Mouse (Mus musculus): Measurements from ENCODE around the gene Bmp7. TPM values are rescaled to one million over a fixed set of nuclear protein-coding genes. Genes with fewer than 3 reads are reported as not detected.
A peak's percentile ranks its signal among the peaks of the same experiment; 100 is the strongest.

Bmp7 gene
- polyA plus RNA-seq, 1 experiment from 2014 or later: 31.4 TPM

GRCm38 (mm10) chr2:172971865-172972264 is 31.7 kb upstream of the Bmp7 start:
- Histone ChIP-seq H3K9ac (replicated peaks) (no peak overlapping the region), H3K27me3 (no peaks in the 10 kb centered on the region), H3K4me3 (replicated peaks) (no peak overlapping the region), H3K4me1 (replicated peaks) (peaks cover 15% of the 10 kb centered on the region), H3K4me2 (no peak overlapping the region), H3K9me3 (no peaks in the 10 kb centered on the region), H3K36me3 (no peaks in the 10 kb centered on the region), H3K27ac (no peak overlapping the region)
- ATAC-seq (ENCODE audit: insufficient number of reproducible peaks, insufficient read depth, low FRiP score, low TSS enrichment, low read depth): no peak
- 83% methylated on average over 2 of the region's 2 CpGs for WGBS

GRCm38 (mm10) chr2:172966480-172966879 is 26.4 kb upstream of the Bmp7 start:
- Histone ChIP-seq H3K4me2 (no peak overlapping the region), H3K27ac (no peak overlapping the region), H3K9ac (replicated peaks) (no peak overlapping the region), H3K36me3 (no peaks in the 10 kb centered on the region), H3K9me3 (no peaks in the 10 kb centered on the region), H3K27me3 (no peaks in the 10 kb centered on the region), H3K4me3 (replicated peaks) (no peak overlapping the region), H3K4me1 (replicated peaks) (peaks cover 5% of the 10 kb centered on the region; the same call in 1 of the 2 replicates)
- WGBS: 73% methylated on average over 5 of the region's 5 CpGs
- no peak for ATAC-seq (ENCODE audit: insufficient number of reproducible peaks, insufficient read depth, low FRiP score, low TSS enrichment, low read depth)

GRCm38 (mm10) chr2:172965249-172965648 is 25.1 kb upstream of the Bmp7 start:
- ATAC-seq (ENCODE audit: insufficient number of reproducible peaks, insufficient read depth, low FRiP score, low TSS enrichment, low read depth): no peak
- no peak overlapping the region for H3K4me2 ChIP-seq
- H3K27ac ChIP-seq: no peak overlapping the region
- H3K36me3 ChIP-seq: no peaks in the 10 kb centered on the region
- no peaks in the 10 kb centered on the region for H3K27me3 ChIP-seq
- H3K4me3 ChIP-seq (replicated peaks): no peak overlapping the region
- H3K9ac ChIP-seq (replicated peaks): no peak overlapping the region
- 41% methylated on average over 11 of the region's 11 CpGs for WGBS
- peaks cover 4% of the 10 kb centered on the region; the same call in 1 of the 2 replicates for H3K9me3 ChIP-seq
- H3K4me1 ChIP-seq (replicated peaks): peaks cover 5% of the 10 kb centered on the region; the same call in 1 of the 2 replicates

- Histone ChIP-seq H3K27ac (no peak overlapping the region), H3K4me1 (replicated peaks) (peaks cover 14% of the 10 kb centered on the region), H3K9me3 (peaks cover 21% of the 10 kb centered on the region), H3K36me3 (no peaks in the 10 kb centered on the region), H3K27me3 (no peaks in the 10 kb centered on the region), H3K4me2 (no peak overlapping the region), H3K9ac (replicated peaks) (no peak overlapping the region), H3K4me3 (replicated peaks) (no peak overlapping the region)
- 82% methylated on average over 6 of the region's 6 CpGs for WGBS
- ATAC-seq (ENCODE audit: insufficient number of reproducible peaks, insufficient read depth, low FRiP score, low TSS enrichment, low read depth): no peak
Measured at GRCm38 (mm10) chr2:172961211-172961610, 21.1 kb upstream of the Bmp7 start.

- H3K9me3 ChIP-seq: peaks cover 28% of the 10 kb centered on the region
- no peak overlapping the region for H3K9ac ChIP-seq (replicated peaks)
- H3K4me1 ChIP-seq (replicated peaks): peaks cover 13% of the 10 kb centered on the region
- H3K27ac ChIP-seq: no peak overlapping the region
- no peaks in the 10 kb centered on the region for H3K27me3 ChIP-seq
- H3K4me3 ChIP-seq (replicated peaks): no peak overlapping the region
- H3K36me3 ChIP-seq: no peaks in the 10 kb centered on the region
- 86% methylated on average over 3 of the region's 3 CpGs for WGBS
- no peak overlapping the region for H3K4me2 ChIP-seq
- no peak for ATAC-seq (ENCODE audit: insufficient number of reproducible peaks, insufficient read depth, low FRiP score, low TSS enrichment, low read depth)
Measured at GRCm38 (mm10) chr2:172960350-172960749, 20.2 kb upstream of the Bmp7 start.

DNA sequence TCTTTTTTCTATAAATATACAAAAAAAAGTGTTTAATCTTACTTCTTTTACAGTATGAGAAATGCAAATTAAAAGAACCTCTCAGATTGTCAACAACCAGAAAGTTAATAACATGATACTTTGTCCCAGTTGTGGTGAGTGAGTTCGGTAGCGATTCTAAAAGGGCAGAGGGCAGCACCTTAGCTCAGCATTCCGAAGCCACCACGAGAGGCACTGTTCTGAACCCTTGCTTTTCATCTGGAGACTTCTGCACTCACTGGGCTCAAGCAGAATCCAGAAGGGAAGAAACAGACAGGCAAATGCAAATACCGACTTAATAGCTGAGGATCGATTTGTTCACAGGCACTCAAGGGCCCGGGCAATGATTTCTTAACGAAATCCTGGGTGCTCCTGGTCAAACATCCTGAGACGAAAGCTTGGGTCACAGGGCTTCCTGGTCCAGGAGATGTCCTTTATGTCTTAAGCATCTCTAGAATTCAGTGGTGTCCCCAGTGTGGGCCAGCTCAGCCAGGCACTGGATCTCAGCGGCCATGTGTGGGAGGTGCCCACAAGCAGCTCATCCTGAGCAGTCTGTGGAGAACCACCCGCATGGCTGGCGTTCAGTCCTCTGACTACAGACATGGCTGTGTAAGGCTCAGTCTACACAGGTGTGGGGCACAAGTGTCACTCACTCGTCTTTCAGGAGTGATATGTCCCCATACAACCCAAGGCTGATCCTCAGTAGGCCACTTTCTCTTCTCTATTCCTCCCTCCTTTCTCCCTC is 19.1 kb upstream of the Bmp7 start:
- Histone ChIP-seq H3K36me3 (no peaks in the 10 kb centered on the region), H3K4me1 (replicated peaks) (peaks cover 14% of the 10 kb centered on the region), H3K9me3 (peaks cover 28% of the 10 kb centered on the region), H3K9ac (replicated peaks) (no peak overlapping the region), H3K4me2 (no peak overlapping the region), H3K27ac (peak overlapping the region; percentile 41; the same call in 1 of the 2 replicates), H3K27me3 (no peaks in the 10 kb centered on the region), H3K4me3 (replicated peaks) (no peak overlapping the region)
- ATAC-seq (ENCODE audit: insufficient number of reproducible peaks, insufficient read depth, low FRiP score, low TSS enrichment, low read depth): no peak
- 48% methylated on average over 13 of the region's 13 CpGs for WGBS

GRCm38 (mm10) chr2:172958579-172958978 is 18.5 kb upstream of the Bmp7 start:
- Histone ChIP-seq H3K36me3 (no peaks in the 10 kb centered on the region), H3K9ac (replicated peaks) (no peak overlapping the region), H3K27me3 (no peaks in the 10 kb centered on the region), H3K27ac (peak overlapping the region; percentile 64), H3K9me3 (peaks cover 28% of the 10 kb centered on the region), H3K4me3 (replicated peaks) (no peak overlapping the region), H3K4me2 (no peak overlapping the region), H3K4me1 (replicated peaks) (peaks cover 14% of the 10 kb centered on the region)
- WGBS: 15% methylated on average over 5 of the region's 5 CpGs
- ATAC-seq (ENCODE audit: insufficient number of reproducible peaks, insufficient read depth, low FRiP score, low TSS enrichment, low read depth): no peak

DNA sequence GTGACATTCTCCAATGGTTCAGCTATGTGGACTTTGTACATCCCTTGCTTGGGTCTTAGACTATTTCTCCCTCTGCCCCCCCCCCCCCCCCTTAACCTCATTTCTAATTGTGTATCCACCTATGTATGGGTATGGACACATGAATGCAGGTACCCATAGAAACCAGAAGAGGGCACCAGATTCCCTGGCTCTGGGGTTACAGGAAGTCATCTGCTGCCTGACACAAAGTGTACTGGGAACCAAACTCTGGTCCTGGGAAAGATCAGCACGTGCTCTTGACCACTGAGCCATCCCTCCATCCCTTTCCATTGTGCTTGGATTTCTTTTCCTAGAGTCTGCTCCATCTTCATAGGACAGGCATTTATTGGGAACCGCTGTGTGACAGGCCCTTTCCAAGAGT is 11.9 kb upstream of the Bmp7 start:
- ATAC-seq (ENCODE audit: insufficient number of reproducible peaks, insufficient read depth, low FRiP score, low TSS enrichment, low read depth): no peak
- 83% methylated on average over 2 of the region's 2 CpGs for WGBS
- H3K36me3 ChIP-seq: no peaks in the 10 kb centered on the region

GRCm38 (mm10) chr2:172950722-172951121 is 10.6 kb upstream of the Bmp7 start:
- Histone ChIP-seq H3K9me3 (peaks cover 2% of the 10 kb centered on the region; the same call in 1 of the 2 replicates), H3K36me3 (no peaks in the 10 kb centered on the region), H3K27me3 (no peaks in the 10 kb centered on the region), H3K4me2 (no peak overlapping the region), H3K4me1 (replicated peaks) (peaks cover 16% of the 10 kb centered on the region), H3K9ac (replicated peaks) (no peak overlapping the region), H3K4me3 (replicated peaks) (no peak overlapping the region), H3K27ac (peak overlapping the region; percentile 57; the same call in 1 of the 2 replicates)
- WGBS: 29% methylated on average over 11 of the region's 11 CpGs
- ATAC-seq (ENCODE audit: insufficient number of reproducible peaks, insufficient read depth, low FRiP score, low TSS enrichment, low read depth): no peak

More for the DNA sequence above, 11.9 kb upstream of the Bmp7 start:
- H3K27ac ChIP-seq: no peak overlapping the region
- H3K27me3 ChIP-seq: no peaks in the 10 kb centered on the region
- no peak overlapping the region for H3K4me2 ChIP-seq
- no peak overlapping the region for H3K9ac ChIP-seq (replicated peaks)
- peaks cover 14% of the 10 kb centered on the region for H3K9me3 ChIP-seq
- H3K4me1 ChIP-seq (replicated peaks): peaks cover 16% of the 10 kb centered on the region
- H3K4me3 ChIP-seq (replicated peaks): no peak overlapping the region

- Histone ChIP-seq H3K27ac (peak overlapping the region; percentile 57; the same call in 1 of the 2 replicates), H3K27me3 (peaks cover 2% of the 10 kb centered on the region; the same call in 1 of the 2 replicates), H3K4me2 (no peak overlapping the region), H3K4me3 (replicated peaks) (no peak overlapping the region), H3K36me3 (no peaks in the 10 kb centered on the region), H3K9ac (replicated peaks) (0 out of 2 replicates have a peak overlapping the region, but pooled peaks have one; percentile 19), H3K9me3 (no peaks in the 10 kb centered on the region), H3K4me1 (replicated peaks) (peaks cover 16% of the 10 kb centered on the region)
- no peak for ATAC-seq (ENCODE audit: insufficient number of reproducible peaks, insufficient read depth, low FRiP score, low TSS enrichment, low read depth)
- 57% methylated on average over 9 of the region's 9 CpGs for WGBS
Measured at GRCm38 (mm10) chr2:172950119-172950676, 10.1 kb upstream of the Bmp7 start.

DNA sequence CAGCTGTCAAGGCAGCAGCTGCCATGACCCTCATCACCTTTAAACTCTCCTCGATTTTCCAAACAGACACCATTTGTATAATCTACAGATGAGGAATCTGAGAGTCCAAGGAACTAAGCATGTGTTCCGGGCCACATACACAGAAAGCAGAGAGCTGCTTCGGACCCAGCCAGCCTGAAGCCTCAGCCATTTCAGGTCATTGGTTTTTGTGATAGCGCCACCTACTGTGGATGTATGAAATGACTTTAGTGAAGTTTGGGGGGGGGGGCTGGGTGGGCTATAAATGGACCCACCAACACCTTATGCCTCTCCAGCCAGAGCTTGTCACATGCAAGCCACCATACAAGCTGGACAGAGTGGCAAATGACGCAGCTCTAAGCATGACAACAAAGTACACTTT is 8.9 kb upstream of the Bmp7 start:
- Histone ChIP-seq H3K9me3 (no peaks in the 10 kb centered on the region), H3K9ac (replicated peaks) (no peak overlapping the region), H3K4me3 (replicated peaks) (no peak overlapping the region), H3K4me2 (no peak overlapping the region), H3K36me3 (no peaks in the 10 kb centered on the region), H3K27me3 (peaks cover 7% of the 10 kb centered on the region; the same call in 1 of the 2 replicates), H3K27ac (no peak overlapping the region), H3K4me1 (replicated peaks) (peaks cover 22% of the 10 kb centered on the region)
- 39% methylated on average over 5 of the region's 5 CpGs for WGBS
- no peak for ATAC-seq (ENCODE audit: insufficient number of reproducible peaks, insufficient read depth, low FRiP score, low TSS enrichment, low read depth)

Data from limb, embryonic 12.5 days (tissue).